Mouse (Mus musculus): ENCODE data around the gene Camta1.

- no peak for TF ChIP-seq CTCF (conservative IDR thresholded peaks at IDR 0.05; ENCODE audit: low read length)
- TF ChIP-seq POU5F1 (IDR thresholded peaks at IDR 0.05; ENCODE audit: borderline replicate concordance, low read length), result no peak
These were observed 439.3 kb downstream of the Camta1 start for GRCm38 (mm10) chr4:151422361-151422760.
